ENCODE assay signal across 24 mouse cellular contexts in genomic region chr4:83104045-83104681, GRCm38 (mm10). TPM values are rescaled to one million over a fixed set of nuclear protein-coding genes. Genes with fewer than 3 reads are reported as not detected.
DNase-seq lines count a peak whose midpoint lies in the region; ATAC-seq and TF ChIP-seq lines count a peak whose summit lies in the region.
"Had no signal": no experiment of that assay in that cellular context is flagged by ENCODE, and none has a peak within 500 bp of the region (broad histone marks: within the 10 kb centered on the region; RNA-seq: fewer than 3 reads in every experiment).

No protein-coding gene starts in this region.

- no peaks in the 10 kb centered on the region for H3K36me3 ChIP-seq in kidney, postnatal 0 days (ENCODE audit: insufficient read depth, low read length)
- no peaks in the 10 kb centered on the region for H3K36me3 ChIP-seq in heart, embryonic 15.5 days
- no peaks in the 10 kb centered on the region for H3K36me3 ChIP-seq in midbrain, embryonic 13.5 days
- H3K36me3 ChIP-seq: forebrain, embryonic 15.5 days; limb, embryonic 12.5 days; liver, embryonic 13.5 days had no signal

- 57% methylated on average over 5 of the region's 5 CpGs for WGBS in kidney, postnatal 0 days
- WGBS in heart, embryonic 15.5 days = 26% methylated on average over 5 of the region's 5 CpGs
- 76% methylated on average over 5 of the region's 5 CpGs for WGBS in midbrain, embryonic 13.5 days

- no peaks in the 10 kb centered on the region for H3K27me3 ChIP-seq in kidney, postnatal 0 days (ENCODE audit: insufficient read depth, low read length)
- no peaks in the 10 kb centered on the region for H3K27me3 ChIP-seq in heart, embryonic 15.5 days
- no peaks in the 10 kb centered on the region for H3K27me3 ChIP-seq in midbrain, embryonic 13.5 days
- H3K27me3 ChIP-seq: forebrain, embryonic 15.5 days; limb, embryonic 12.5 days; liver, embryonic 13.5 days had no signal

- ATAC-seq in kidney, postnatal 0 days (replicated peaks; ENCODE audit: low FRiP score, low read depth) = no peak
- ATAC-seq in heart, embryonic 15.5 days (replicated peaks; ENCODE audit: insufficient number of reproducible peaks, insufficient read depth, low FRiP score, low read depth) = peak; percentile 63
- ATAC-seq in midbrain, embryonic 13.5 days = no peak
- ATAC-seq: activated CD4-positive, CD25-positive, alpha-beta regulatory T cell, adult 4 months; forebrain, embryonic 15.5 days; hindbrain, embryonic 16.5 days; midbrain, embryonic 16.5 days; Patski had no signal

- no peaks in the 10 kb centered on the region for H3K9me3 ChIP-seq in kidney, postnatal 0 days (replicated peaks; ENCODE audit: low read length)
- H3K9me3 ChIP-seq in heart, embryonic 15.5 days (replicated peaks) = no peaks in the 10 kb centered on the region
- no peaks in the 10 kb centered on the region for H3K9me3 ChIP-seq in midbrain, embryonic 13.5 days
- H3K9me3 ChIP-seq: forebrain, embryonic 15.5 days; limb, embryonic 12.5 days; liver, embryonic 13.5 days had no signal

- peak; percentile 44 for DNase-seq in kidney, postnatal 0 days (ENCODE audit: low spot score)
- no peak for DNase-seq in kidney, postnatal 14 days
- DNase-seq in MN1 (ENCODE audit: low spot score) = peak; percentile 83
- DNase-seq in heart, adult 18-20 months = peak; percentile 36 to 38
- no peak for DNase-seq in urinary bladder, postnatal 10 days (ENCODE audit: low spot score)
- DNase-seq in ovary, postnatal 14 days (ENCODE audit: low spot score) = no peak
- DNase-seq: adrenal gland, postnatal 14 days; B cell, adult 2 months; cerebellum, adult 11-12 months; cerebellum, postnatal 25 days; kidney, adult 9 months; layer of hippocampus, adult 9-11 months; liver, embryonic 13.5 days; thymus, adult 18-20 months had no signal

- H3K4me2 ChIP-seq in kidney, postnatal 0 days (ENCODE audit: low read length) = no peak overlapping the region
- H3K4me2 ChIP-seq in heart, embryonic 15.5 days = peak overlapping the region; percentile 30
- no peak overlapping the region for H3K4me2 ChIP-seq in midbrain, embryonic 13.5 days (replicated peaks)
- H3K4me2 ChIP-seq: forebrain, embryonic 15.5 days; limb, embryonic 12.5 days; liver, embryonic 13.5 days had no signal

- no peak for TF ChIP-seq CTCF in kidney, postnatal 0 days (IDR thresholded peaks at IDR 0.05; ENCODE audit: low read depth)

- H3K4me1 ChIP-seq in kidney, postnatal 0 days (replicated peaks; ENCODE audit: insufficient read depth, low read length) = no peaks in the 10 kb centered on the region
- peaks cover 14% of the 10 kb centered on the region for H3K4me1 ChIP-seq in heart, embryonic 15.5 days (replicated peaks)
- no peaks in the 10 kb centered on the region for H3K4me1 ChIP-seq in midbrain, embryonic 13.5 days (replicated peaks)
- H3K4me1 ChIP-seq: forebrain, embryonic 15.5 days; liver, embryonic 13.5 days had no signal

- H3K27ac ChIP-seq in kidney, postnatal 0 days = no peak overlapping the region
- H3K27ac ChIP-seq in heart, embryonic 15.5 days = peak overlapping the region; percentile 59; the same call in 1 of the 2 replicates
- H3K27ac ChIP-seq in midbrain, embryonic 13.5 days = no peak overlapping the region
- H3K27ac ChIP-seq: forebrain, embryonic 15.5 days; limb, embryonic 12.5 days; liver, embryonic 13.5 days had no signal

- no peak overlapping the region for H3K4me3 ChIP-seq in kidney, postnatal 0 days (replicated peaks; ENCODE audit: low read depth, low read length)
- no peak overlapping the region for H3K4me3 ChIP-seq in heart, embryonic 15.5 days
- no peak overlapping the region for H3K4me3 ChIP-seq in midbrain, embryonic 13.5 days (replicated peaks)
- H3K4me3 ChIP-seq: forebrain, embryonic 15.5 days; limb, embryonic 12.5 days; liver, embryonic 13.5 days had no signal

- no peak overlapping the region for H3K9ac ChIP-seq in kidney, postnatal 0 days (ENCODE audit: low read depth, low read length)
- no peak overlapping the region for H3K9ac ChIP-seq in heart, embryonic 15.5 days
- H3K9ac ChIP-seq in midbrain, embryonic 13.5 days (replicated peaks) = no peak overlapping the region
- H3K9ac ChIP-seq: forebrain, embryonic 15.5 days; limb, embryonic 12.5 days; liver, embryonic 13.5 days had no signal

RNA-seq across cellular contexts. Expression of gene Frem1, which starts 52.0 kb away (rescaled TPM):
- polyA plus RNA-seq in kidney, postnatal 0 days (2015; fragmentation: Nextera tagmentation; extraction: Ambion mirVana) = 18.7 and 19.0 TPM in 2 replicates
- under 1 TPM; 0.17 to 0.33 TPM for total RNA-seq in heart, adult 18-20 months (2021)
- polyA plus RNA-seq in heart, embryonic 15.5 days (2015; fragmentation: Nextera tagmentation; extraction: Ambion mirVana) = 3.5 and 4.4 TPM in 2 replicates
- 2.1 and 2.8 TPM in 2 replicates for polyA plus RNA-seq in midbrain, embryonic 13.5 days (2015; fragmentation: Nextera tagmentation; extraction: Ambion mirVana)
- total RNA-seq: granulocyte monocyte progenitor cell, adult 5-6 weeks; megakaryocyte, adult 5-6 weeks had no signal
- polyA plus RNA-seq: activated CD4-positive, CD25-positive, alpha-beta regulatory T cell, adult 4 months had no signal

Comparison
In these comparisons a context has a peak if more than half of its experiments do, and no peak if none do; other contexts are left out.
1. DNase-seq: peak in kidney, postnatal 0 days (single experiment), MN1 (single experiment) and heart, adult 18-20 months (2 of 2); none in kidney, postnatal 14 days (single experiment), urinary bladder, postnatal 10 days (single experiment) and ovary, postnatal 14 days (single experiment).